Mouse (Mus musculus) frontal cortex, postnatal 14 days (tissue): ENCODE measurements at regions not wholly inside any gene's neighbourhood (a gene's known extent, or its start where the extent isn't known, plus 50 kb on each side); places are given as distances from the start of the nearest gene placed in this dataset.

ENCODE experiments used
- DNase-seq, 2 experiments: peaks; one replicate each; pipeline ENCODE4 v3.0.0; 2022; ENCODE audit warnings: low spot score in 2 of 2

GRCm38 (mm10) chr13:6395562-6396223 lies 152.3 kb upstream of the Pitrm1 start:
- no peak for DNase-seq

DNA sequence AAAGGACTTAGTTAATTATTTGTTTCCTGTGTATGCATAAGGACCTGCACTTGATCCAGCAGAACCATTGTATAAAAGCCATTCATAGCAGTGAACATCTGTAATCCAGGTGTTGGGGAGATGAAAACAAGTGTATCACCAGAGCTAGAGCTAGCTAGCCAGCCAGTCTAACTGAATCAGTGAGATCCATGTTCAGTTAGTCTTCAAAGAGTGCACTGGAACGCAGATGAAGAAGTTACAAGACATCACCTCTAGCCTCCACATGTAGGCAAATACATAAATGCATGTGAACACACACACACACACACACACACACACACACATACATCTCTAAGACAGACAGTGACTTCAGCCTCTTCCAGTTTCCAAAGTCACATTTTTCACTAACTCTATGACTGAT lies 150.3 kb upstream of the Pitrm1 start:
- no peak for DNase-seq

- no peak for DNase-seq
Observed at GRCm38 (mm10) chr13:6431821-6432220, 116.1 kb upstream of the Pitrm1 start.

DNA sequence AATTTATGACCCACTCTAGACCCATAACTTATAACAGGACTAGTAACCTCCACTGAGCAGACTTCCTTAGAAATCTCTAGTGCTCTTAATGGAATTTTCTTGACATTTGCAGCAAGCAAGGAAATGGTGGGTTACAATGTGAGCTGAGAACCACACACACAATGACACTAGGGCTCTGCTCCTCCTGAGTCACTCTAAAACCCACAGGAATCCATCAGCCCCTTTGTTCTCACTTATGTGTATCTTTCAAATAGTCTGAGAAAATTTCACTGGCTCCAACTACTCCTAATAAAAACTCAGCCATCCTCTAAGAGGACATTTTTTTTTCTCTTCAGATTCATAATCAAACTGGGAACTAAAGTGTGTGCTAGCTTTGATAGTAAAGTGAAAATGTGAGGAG lies 101.0 kb upstream of the Pitrm1 start:
- DNase-seq = no peak

- no peak for DNase-seq
Observed at GRCm38 (mm10) chr13:6461363-6461762, 86.6 kb upstream of the Pitrm1 start.

- DNase-seq = no peak
Observed at GRCm38 (mm10) chr13:6465911-6466419, 82.0 kb upstream of the Pitrm1 start.

DNA sequence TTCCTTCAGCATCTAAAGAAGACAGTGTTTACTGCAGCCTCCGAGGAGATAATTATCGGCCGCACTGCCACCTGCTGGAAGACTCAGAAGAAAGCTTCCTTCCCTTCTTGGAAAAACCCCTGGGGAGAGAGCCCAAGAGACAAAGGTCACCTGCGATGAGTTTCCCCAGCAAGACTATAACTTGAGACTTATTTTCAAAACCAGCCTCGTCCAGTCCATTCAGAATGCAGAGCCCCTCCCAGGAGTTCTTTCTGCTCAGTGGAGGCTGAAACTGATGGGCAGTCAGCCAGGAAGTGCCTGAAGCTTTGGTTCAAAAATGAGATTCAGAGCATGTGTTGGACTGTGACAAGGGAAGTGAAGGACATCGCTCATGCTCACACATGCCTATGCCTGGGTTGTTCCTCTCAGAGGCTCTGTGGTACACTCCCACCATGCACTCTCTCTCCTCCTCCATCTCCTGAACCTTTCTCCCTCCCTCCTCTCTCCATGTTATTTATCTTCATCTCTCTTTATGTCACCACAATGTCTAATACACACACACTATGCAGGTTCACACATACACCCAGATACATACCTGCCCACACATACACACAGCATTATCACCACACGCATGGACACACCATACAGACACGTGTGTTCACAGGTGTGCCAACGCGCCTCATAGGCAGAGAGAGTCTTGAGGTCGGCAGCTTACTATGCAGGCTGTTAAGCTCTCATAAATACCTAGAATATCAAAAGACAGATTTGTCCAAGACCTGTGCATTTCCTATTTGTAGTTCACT lies 78.3 kb upstream of the Pitrm1 start:
- peak in 1 of 2 experiments; percentile 37 for DNase-seq

DNA sequence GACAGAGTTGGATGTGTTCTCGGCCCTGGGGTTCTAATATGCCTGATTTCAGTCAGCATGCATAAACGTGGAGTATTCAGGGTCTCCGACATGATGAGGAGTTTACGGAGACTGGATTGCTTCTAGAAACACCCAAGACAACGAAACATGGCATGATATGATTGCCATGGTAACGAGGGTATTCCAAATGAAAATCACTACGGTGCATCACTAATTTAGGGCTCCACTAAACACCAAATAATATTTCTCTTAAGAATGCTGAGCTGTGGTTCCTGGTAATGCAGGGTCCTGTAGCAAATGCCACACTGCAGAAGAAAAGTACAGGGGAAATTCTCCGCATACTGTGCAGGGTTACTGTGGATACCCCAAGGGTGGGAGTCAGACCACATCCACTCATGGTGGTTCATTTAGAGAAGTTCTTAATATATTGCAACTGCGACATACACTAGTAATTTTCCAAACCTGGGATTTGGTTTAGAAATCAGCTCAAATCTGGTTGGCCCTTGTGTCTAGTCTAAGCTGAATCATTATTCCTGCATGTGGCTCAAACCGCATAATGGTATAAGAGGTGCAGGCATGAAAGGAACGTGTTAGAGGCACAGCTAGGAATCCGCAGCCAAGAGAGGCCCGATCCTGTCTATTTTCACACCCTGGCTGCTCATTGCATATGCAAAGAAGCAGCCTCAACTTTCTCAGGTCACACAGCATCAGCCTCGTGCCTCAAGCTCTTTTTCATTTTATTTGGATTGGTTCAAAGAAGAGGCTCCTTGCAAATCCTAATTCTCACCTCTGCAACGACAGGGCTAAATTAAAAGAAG lies 77.5 kb upstream of the Pitrm1 start:
- DNase-seq = no peak

GRCm38 (mm10) chr13:6471643-6472042 lies 76.3 kb upstream of the Pitrm1 start:
- DNase-seq = peak; percentile 34 to 64

DNA sequence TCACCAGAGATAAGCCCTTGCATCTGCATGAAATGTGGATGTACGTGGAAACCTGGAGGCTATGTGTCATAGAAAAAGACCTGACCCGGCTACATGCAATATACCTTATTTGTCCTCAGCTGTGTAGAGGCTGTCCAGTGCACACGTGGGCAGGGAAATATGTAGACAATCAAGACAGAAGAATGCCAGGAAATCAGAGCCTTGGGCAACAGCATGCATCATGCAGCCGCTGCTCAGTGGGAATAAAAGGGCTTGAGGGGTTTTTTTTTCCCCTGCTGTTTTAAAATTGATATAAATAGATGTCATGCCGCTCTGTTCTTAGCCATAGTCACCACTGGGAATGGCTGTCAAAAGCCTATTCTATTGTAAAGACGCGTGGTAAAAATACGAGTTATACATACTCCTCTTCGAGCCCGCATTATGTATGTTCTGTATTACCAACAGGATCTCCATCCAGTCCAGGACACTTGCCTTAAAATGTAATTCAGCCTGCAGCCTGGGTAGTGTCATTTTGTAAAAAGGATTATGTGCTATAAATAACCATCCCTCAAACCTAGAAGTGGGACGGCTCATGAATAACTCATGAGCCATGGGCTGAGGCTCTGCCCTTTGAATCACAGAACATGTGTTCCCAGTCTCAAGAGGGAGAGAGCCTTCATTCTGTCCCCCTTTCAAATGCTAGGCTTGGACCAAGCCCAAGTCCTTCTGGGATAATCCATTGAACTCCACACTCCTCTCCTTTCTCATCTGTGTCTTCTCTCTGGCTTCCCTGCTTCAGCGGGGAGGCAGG lies 74.4 kb upstream of the Pitrm1 start:
- peak in 1 of 2 experiments; percentile 14 for DNase-seq

- no peak for DNase-seq
Observed at GRCm38 (mm10) chr13:6479667-6480066, 68.3 kb upstream of the Pitrm1 start.

GRCm38 (mm10) chr13:6484418-6484817 lies 63.5 kb upstream of the Pitrm1 start:
- no peak for DNase-seq

DNA sequence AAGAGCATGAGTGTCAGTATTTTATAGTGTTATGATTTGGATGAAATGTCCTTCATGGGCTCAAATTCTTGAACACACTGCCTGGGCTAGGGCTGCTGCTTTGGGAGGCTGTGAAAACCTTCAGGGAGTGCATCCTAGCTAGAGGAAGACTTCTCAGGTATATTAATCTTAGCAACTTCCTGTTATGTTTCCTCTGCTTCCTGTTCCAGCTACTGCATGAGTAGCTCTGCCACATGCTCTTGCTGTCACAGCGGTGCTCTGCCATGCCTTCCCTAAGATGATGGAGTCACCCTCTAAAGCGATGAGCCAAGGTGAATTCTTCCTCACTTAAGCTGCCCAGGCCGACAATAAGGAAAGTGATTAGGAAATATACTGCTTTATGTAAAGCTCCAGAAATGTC lies 60.1 kb upstream of the Pitrm1 start:
- DNase-seq = no peak

DNA sequence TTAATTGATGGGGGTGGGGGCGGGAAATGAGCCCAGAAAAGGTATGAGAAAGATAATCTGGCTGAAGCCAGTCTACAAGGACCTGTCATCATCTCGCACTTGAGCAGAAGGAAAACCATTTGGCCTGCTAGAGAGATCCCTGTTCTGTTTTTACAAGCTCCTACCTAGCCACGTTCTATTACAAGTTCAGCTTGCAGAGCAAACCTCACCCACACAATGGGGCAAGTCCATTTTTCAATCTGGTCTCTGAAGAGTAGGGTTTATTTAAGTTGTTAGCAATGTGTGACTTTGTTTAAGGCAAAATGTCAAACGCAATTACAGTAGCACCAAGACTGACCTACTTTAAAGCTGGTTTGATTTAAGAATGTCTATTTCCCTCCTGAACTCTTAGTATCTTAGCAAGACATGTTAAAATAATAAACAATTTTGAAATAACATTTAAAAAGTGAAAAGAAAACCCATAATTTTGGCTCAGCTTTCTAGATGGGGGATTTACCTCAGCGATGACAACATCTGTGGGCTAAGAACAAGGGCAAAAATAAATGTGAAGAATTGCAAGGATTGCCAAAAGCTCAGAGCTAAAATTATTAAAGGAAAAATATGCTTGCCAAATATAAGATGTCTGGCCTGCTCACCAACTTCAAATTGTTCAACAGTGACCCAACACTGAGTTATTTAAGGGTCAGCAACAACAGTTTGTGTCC lies 54.9 kb upstream of the Pitrm1 start:
- no peak for DNase-seq
